Mouse (Mus musculus) gastrocnemius, postnatal 25 days (tissue): ENCODE measurements at regions not wholly inside any gene's neighbourhood (a gene's known extent, or its start where the extent isn't known, plus 50 kb on each side); places are given as distances from the start of the nearest gene placed in this dataset.
A peak's percentile ranks its signal among the peaks of the same experiment; 100 is the strongest.
"Not testable (repeated sequence)": the region's sequence is repeated elsewhere in the genome, so short reads cannot be mapped to it uniquely, and the experiment has no call there.

Experiments
- DNase-seq: peaks from one replicate; pipeline ENCODE4 v3.0.0; 2022

DNA sequence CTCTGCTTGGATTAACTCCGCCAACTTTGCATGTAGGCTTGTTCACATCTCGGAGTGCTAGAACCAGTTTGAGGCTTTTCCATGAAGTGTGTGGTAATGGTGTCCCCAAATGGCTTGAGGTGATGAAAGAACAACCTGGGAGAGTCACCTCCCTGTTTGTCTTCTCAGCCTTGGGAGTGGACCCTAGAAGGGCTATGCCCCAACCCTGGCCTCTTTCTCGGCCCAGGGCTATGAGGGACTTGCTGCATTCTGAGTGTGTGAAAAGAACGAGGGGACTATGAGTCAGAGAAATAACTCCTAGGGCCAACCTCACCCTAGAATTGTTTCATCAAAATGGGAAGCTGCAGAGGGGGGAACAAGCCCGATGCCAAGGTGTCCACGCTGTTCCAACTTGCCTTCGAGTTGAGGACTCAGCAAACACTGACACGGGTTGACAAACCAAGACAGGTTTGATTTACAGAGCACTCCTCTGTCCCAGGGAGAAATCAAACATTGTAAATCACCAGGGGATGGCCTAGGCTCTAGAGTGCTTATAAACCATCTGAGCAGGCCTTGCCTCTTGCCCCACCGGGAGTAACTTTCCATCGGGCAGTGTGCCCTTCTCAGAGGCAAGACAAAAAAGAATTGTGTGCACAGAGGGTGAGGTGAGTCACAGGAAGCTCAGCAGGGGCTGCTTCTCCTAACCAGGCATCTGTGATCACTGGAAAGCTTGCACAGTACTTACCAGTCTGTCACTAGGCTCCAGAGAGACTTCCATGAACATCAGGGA lies 186.3 kb upstream of the Tmem45b start:
- no peak for DNase-seq

DNA sequence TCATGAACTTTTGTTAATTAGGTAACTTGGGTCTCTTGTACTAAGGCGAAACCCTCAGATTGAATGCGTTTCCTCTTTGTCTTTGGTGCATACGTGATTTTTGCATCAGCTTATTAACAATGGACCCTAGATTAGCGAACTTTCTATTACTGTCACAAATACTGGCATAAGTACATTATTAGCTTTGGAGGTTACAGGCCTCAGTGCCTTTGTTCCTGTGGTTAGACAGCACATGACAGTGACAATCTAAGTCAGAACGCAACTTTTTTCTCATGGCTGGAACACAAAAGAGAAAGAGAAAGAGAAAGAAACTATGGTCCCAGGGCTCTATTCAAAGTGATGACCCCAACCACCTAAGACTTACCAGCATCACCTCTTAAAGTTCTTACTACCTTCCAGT lies 184.8 kb upstream of the Tmem45b start:
- no peak for DNase-seq

DNA sequence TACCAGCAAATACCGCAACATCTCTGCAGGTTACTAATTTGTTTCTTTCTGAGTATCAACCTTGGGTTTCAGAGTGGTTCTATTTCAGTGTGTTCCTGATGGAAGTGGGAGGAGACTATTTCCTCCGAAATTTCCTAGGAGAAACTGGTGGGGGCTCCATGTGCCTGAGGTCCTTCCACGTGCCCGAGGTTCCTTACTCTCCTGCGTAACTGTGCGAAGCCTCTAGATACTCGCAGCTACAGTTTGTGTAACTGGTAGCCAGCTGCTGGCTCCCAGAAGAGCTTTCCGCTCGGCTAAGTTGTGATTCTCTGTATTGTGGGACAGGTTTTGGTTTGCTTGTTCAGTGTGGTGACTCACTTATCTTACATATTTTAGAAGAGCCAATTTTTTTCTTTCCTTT lies 184.3 kb upstream of the Tmem45b start:
- DNase-seq, result no peak

DNA sequence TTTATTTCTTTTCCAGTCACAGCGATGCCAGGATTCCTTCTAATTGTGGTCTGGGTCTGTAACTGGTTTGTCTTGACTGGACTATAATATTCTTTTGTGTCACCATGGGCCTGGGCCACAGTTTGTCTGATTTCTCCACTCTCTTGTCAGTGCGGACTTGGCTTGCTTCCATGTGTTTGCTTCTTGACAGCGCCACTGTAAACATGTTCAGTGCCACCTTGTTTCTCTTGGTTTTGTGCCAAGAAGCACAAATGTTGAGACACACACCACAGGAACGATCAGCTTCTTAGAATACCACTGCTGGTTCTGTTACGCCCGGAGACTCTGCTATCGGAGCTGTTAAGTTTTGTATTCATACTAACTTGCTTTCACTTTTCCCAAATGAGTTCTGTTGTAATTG lies 180.9 kb upstream of the Tmem45b start:
- no peak for DNase-seq

DNA sequence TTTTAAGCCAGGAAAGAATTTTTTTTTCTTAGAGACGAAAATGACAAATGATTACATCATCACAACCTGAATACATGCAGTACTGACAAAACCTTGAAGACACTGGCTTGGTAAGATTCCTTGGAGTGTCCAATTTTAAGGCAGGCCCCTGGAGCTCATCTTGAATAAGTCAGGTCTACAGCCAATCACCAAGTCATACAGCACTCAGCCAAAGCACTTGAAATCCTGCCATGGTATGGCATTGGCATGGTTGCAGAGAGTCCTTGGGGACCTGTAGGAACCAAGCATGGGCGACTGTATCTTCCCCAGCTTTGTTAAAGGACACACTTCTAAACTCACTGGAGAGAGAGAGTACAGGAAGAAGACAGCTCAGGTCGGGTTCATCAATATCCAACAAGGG lies 179.8 kb upstream of the Tmem45b start:
- DNase-seq, result no peak

DNA sequence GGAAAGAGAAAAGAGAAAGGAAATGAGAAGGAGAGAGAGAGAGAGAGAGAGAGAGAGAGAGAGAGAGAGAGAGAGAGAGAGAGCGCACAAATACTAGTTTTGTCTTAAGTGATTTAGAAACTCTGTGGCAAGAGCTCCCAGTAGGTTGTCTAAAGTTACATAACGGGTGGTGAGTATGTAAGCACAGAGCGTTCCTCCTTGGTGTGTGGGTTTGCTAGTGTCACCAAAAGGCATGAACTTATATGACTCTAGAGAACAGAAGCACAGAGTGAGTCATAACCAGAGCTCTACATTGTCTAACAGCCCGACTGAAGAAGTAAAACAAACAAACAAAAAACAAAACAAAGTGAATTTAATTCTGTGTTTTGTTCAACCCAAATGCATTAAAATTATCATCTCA lies 177.9 kb upstream of the Tmem45b start:
- no peak for DNase-seq

DNA sequence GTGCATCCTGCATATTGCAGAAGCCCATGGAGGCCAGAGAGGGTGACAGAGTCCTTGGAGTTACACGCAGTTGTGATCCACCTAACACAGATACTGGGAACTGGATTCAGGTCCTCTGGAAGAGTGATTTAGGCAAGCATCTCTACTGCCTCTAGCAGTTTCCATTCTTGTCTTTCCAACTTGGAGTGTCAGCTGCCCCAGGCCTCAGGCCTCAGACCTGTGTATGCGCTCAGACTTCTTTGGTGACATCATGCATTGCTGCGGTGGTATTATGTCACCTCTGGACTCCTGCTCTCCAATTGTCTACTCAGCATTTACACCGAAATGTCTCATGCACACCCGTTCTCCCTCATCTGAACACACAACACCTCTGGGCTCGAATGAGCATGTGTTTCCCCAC lies 164.0 kb upstream of the Tmem45b start:
- no peak for DNase-seq

DNA sequence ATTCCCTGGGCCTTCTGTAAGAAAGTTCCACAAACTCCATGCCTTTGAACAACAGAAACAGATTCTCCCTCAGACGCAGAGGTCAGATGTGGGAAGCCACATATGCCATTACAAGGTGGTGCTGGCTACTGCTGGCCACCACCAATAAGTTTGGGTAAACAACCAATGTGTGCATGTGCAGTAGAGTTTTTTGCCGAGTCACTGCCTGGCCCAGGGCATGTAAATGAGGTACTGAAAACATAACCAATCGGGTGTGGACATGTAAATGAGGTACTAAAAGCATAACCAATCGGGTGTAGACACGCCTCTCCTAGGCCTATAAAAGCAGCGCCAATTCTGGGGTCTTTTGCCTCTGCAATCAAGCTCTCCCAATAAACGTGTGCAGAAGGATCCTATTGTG lies 157.3 kb upstream of the Tmem45b start:
- DNase-seq, result not testable (repeated sequence)

DNA sequence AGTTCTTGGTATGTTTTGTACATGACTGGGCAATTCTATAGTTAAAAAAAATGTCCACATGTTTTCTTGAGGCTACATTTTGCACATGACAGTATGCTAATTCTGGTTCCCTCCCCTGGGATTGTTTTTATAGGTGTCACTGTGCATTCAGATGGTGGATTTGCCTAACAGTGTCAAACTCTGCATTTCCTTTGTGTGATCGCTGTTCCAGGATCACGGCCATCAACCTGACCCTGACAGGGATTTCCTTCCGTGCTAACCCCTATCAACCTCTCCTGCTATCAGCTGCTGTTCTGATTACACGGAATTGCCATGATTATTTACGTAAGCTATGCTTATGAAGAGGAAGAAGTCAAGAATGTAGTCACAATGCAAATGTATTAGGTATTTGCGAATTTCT lies 155.1 kb upstream of the Tmem45b start:
- DNase-seq, result no peak

DNA sequence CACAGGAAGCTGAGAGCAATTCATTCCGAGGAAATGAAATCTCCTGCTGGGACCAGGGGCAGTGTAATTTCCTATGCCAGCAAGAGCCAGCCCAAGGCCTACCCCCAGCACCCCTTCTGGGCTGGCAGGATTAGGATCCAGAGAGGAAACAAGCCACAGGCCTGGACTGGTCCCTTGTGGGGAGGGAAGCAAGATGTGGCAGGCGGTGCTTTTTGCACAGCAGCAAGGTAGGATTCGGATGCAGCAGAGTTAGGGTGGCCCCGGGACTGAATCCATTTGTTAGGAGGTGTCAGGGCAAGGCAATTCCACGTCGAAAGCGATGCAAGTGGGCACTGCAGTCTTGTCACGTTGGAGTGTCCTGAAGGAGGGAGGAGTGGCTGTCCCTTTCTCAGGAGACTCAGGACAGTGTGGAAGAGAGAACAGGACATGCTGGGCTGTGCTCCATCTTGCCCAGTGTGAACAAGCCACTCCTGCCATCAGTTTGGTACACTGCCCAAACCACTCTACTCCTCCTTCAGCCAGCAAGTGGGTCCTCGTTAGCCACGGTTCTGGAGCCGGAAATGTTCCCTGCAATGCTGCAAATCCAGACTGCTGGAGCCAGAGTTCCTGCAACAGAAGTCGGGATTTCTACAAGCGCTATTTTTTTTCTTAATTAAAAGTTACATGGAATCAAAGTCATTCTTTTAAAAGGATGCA lies 150.1 kb upstream of the Tmem45b start:
- DNase-seq, result no peak

DNA sequence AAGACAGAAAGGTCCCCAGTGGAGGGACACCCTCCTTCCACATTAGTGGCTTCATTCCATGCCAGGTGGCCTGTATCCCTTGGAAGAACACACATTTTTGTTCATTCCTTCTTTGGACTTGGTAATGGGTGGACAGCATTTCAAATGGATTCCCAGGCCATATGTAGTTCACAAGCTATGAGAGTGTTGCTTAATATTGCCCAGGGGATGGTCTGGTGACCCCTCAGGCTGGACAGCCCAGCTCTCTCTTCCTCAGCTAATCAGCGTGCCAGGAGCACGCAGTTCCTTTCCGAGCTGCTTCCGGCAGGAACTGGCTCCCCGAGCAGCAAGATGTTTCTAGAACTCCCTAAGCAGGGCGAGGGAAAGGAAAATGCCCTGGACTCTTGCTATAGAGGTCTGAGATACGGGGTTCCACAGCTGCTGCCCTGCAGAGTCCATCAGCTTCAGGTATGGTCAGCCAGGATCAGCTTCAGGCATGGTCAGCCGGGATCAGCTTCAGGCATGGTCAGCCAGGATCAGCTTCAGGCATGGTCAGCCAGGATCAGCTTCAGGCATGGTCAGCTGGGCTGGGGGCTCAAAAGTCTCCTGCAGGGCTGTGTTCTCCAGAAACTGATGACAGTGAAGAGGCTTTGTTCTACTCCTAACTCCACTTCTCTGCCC lies 146.9 kb upstream of the Tmem45b start:
- DNase-seq, result no peak

DNA sequence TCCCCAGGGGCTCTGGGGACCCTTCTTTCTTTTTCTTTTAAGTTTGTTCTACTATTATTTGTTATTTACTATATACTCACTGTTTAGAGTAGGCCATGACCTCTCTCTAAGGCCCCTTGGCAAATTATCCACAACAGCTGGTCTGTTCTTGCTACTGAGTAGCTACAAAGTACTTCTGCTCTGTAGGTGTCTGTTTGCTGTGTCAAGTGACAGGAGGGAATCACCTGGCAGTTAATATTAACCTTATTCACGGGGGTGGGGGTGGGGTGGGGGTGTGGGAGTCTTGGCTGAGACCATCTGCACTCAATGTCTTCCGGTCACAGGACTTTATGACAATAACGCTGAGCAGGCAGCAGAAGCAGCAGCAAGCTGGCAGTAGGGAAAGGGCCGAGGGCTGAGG lies 146.4 kb upstream of the Tmem45b start:
- no peak for DNase-seq

DNA sequence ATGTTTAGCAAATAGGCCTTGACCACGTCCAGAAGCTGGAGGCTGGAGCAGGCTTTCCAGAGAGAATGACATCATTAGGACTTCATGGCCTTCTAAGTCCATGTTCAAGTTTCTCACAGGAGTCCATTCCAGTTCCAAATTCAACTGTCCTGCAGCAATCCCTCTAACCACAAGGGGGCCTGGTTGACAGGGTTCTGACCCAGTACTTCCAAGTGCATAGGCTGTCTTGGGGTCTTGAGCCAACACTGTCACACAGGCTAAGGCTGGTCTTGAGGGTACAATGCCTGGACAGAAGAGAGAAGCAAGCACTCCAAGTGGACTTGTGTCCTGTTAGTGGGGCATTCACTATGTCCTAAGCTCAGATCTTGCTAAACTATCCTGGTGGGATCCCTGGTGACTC lies 145.9 kb upstream of the Tmem45b start:
- no peak for DNase-seq

DNA sequence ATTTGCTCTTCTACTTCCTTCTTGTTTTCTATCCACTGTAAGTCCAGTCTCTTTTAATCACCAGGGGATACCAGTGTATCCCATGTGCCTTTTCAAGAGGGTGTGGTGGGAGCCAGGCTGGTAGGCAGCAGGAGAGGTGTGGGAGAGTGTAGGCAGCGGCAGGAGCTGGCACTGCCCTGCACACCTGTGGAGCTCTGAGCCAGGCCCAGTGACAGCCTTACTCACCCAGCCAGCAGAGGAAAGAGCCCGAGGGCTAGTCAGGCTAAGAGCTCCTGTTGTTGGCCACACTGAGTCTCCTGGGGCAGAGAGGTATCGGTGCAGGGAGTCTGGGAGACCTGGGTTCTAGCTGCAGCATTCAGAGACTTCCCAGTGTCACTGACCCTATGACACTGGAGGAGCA lies 145.5 kb upstream of the Tmem45b start:
- DNase-seq, result no peak

DNA sequence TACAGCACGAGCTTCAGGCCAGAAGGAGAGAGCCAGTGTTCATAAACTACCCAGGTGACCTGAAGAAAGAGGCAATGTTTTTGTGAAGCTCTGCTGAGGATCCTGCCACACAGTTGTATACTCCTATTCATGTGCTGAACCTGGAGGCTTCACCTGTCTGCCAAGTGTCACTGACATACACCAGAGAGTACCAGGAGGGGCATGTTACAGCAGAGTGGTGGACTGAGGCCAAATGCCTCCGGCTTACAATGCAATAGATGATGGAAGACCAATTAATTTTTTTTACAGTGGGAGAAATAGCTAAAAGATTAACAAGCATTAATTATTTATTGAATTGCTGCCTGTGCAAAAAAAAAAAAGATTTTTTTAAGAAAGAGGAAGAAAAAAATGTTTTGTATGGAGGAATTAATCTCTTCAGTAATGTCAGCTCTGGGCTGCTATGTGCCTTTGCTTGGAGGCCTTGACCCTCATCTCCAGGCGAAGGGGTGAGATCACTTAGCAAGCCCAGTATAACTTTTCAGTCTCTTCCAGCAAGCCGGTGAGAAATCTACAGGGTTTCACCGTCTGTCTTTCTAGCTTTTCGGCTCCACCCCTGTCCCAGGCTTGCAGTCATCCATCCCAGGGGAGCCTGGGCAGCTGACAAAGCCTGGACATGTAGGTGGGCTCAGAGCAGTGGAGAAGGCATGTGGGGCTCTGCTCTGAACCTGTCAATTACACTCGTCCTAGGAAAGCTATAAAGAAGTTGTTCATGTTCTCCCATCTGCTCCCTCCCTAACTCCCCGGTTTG lies 144.0 kb upstream of the Tmem45b start:
- no peak for DNase-seq

DNA sequence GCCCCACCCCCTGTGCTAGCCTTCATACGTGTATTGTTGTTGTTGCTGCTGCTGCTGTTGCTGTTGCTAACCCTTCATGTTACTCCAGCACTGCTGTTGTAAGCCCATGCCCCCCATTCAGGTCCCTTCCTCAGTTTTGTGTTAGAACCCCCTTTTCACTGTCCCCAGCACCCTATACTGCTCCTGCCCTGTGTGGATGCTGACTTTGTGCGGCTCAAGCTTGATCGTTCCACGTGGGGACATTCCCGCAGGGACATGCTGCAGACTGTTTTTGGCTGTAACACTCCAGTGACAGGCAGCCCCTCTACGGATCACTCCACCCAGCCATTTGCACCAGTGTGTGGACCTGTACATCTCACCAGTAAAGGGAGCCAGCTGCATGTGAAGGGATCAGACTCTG lies 142.7 kb upstream of the Tmem45b start:
- DNase-seq, result no peak

DNA sequence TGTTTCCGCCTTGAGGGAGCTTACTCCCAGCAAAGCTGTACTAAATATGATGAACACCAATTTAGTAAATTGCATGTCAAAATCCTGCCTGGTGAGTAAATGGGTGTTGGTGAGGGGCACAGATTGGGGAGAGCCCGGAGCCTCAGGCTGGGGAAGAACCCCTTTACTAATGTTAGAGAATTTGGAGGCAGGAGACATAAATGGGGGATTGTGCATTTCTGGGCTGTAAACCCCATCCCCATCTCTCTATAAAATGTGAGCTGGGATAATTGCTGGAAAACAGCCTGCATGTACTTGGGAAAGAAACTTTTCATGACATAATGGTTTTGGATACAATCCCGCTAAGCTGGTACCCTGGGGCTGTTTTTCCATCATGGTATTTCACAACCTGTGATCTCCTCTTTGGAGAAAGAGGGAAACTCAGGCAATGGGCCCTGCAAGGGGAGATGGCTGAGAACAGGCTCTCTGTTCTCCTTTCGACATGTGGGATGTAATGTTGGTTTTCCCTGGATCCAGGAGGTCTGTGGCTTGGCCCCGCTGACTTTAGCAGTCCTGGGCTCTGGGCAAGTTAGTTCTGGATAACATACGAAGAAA lies 140.3 kb upstream of the Tmem45b start:
- no peak for DNase-seq

DNA sequence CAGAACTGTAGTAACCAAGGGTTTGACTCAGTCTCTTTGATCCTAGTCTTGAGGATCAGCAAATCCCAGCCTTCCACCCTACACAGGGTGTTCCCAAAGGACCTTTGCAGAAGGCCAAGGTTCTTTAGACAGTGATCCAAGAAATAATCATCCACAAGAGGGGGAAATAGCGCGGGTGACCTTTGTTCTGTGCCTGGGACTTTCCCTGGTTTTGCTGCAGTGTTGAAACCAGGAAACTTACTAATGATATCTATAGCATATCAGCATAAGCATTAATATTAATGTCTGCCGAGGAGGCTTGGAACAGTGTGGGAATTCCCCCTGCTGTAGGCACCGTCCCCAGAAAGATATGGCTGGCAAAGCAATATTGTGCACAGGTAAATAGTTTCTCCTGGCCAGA lies 138.4 kb upstream of the Tmem45b start:
- DNase-seq, result no peak

DNA sequence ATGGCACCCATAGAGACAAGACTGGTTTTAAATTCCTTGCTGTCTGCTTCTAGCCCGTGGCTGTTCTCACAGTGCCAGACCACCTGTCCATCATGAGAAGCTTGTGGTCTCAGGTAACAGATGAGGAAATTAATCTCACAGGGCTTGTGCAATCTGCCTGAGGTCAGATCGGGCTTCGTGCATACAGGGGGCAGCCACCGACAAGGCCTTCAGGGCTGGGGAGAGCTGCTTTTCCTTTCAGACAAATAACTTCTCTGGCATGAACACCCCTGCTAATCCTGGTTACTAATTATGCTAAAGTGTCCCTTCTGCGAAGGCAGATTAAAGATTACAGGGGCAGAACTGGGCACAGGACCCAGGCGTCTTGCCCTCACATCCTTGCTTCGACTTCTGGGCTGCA lies 130.8 kb upstream of the Tmem45b start:
- DNase-seq, result peak; percentile 66

DNA sequence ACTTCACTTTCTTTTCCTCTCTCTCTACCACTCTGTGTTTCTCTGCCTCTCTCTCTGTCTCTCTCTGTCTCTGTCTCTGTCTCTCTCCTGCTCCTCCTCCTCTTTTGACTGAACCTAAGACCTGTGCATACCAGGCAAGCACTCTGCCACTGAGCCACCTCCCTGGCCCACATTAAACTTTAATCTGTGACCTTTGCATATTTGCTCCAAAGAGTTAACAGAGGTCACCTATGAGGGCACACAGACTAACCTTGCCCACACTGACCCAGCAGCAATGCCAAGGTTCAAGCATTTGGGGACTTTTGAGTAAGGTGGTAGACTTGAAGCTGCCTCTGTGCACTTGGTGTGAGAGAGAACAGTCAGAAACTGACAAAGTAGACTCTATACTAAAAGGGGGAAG lies 123.4 kb upstream of the Tmem45b start:
- DNase-seq, result no peak

DNA sequence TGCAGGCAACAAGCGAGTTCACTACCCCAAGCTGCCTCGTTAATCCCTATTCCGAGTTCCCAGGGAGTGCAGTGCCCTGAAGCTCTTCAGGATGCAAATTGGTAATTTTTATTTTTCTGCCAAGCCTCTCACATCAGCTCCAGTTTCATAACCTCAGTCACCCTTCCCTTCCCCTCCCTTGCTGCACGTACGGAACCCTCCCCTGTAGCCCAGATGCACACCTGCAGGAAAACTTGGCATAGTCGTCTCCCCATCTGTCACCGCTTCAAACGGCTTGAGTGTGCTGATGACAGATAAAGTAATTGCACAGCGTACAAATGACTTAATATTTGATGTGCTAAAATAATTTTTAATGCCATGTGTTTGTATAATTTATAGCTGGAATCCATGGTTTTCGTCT lies 119.7 kb upstream of the Tmem45b start:
- no peak for DNase-seq

DNA sequence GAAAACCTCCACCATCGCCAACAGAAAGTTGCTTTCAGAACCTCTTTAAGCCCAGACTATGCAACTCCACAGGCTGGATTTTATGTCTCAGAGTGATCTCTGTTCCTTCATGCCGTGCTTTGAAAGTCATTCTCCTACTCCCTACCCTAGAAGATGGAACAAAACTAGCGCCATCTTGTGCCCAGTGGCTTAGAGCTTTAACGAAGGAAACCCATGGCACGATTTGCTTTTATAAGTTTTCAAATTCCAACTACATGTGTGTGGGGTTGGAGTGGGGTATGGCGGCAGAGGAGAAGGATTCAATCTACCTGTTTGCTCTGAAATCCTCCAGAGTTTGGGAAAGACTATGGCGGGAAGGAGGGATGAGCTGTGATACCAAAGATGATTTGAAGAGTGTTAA lies 118.7 kb upstream of the Tmem45b start:
- DNase-seq, result no peak
